Comparison of ENCODE assay signal across 34 mouse cellular contexts in the genomic region with DNA sequence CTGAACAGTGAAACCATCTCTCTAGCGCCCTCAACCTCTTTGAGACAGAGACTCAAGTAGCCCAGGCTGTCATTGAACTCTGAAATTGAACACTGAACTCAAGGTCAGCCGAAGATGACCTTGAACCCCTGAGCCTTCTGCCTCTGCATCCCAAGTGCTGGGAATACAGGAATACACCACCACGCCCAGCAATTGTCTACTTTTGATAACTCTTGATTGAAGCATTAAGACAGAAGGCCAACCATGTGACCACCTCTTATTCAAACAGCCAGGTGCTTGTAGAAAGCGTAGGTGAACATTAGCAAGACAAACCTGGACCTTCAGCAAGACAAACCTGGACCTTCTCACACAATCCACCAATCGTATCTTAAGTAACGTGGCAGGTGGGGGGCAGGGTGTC. TPM values are rescaled to one million over a fixed set of nuclear protein-coding genes. Genes with fewer than 3 reads are reported as not detected.
"Had no signal": no experiment of that assay in that cellular context is flagged by ENCODE, and none has a peak within 500 bp of the region (broad histone marks: within the 10 kb centered on the region; RNA-seq: fewer than 3 reads in every experiment).

No protein-coding gene starts in this region.

- H3K4me1 ChIP-seq: heart, embryonic 12.5 days; hindbrain, embryonic 13.5 days; hindbrain, embryonic 15.5 days; liver, embryonic 12.5 days had no signal

- DNase-seq: gastrocnemius, adult 2 months; gastrocnemius, postnatal 10 days; gastrocnemius, postnatal 25 days; heart, adult 18-20 months; heart, postnatal 10 days; heart, postnatal 4 days; kidney, adult 11 months; kidney, adult 2 months; kidney, adult 9 months; kidney, postnatal 14 days; kidney, postnatal 36 days; layer of hippocampus, adult 9-11 months; left cerebral cortex, postnatal 4 days; lung, adult 18-20 months had no signal

- H3K4me2 ChIP-seq: heart, embryonic 12.5 days; hindbrain, embryonic 13.5 days; hindbrain, embryonic 15.5 days; kidney, embryonic 15.5 days; limb, embryonic 13.5 days; limb, embryonic 15.5 days; liver, embryonic 12.5 days had no signal

- H3K9ac ChIP-seq: heart, embryonic 12.5 days; hindbrain, embryonic 13.5 days; hindbrain, embryonic 15.5 days; kidney, embryonic 15.5 days; limb, embryonic 13.5 days; limb, embryonic 15.5 days; liver, embryonic 12.5 days; liver, embryonic 14.5 days had no signal

- H3K4me3 ChIP-seq: gastrocnemius, adult 2 months; heart, embryonic 10.5 days; heart, embryonic 12.5 days; hindbrain, embryonic 13.5 days; hindbrain, embryonic 15.5 days; kidney, embryonic 15.5 days; limb, embryonic 13.5 days; limb, embryonic 15.5 days; liver, embryonic 12.5 days had no signal

- H3K27me3 ChIP-seq: hindbrain, embryonic 13.5 days; hindbrain, embryonic 15.5 days; limb, embryonic 15.5 days had no signal

- H3K36me3 ChIP-seq: heart, embryonic 10.5 days; heart, embryonic 12.5 days; hindbrain, embryonic 13.5 days; hindbrain, embryonic 15.5 days; kidney, embryonic 15.5 days; limb, embryonic 13.5 days; limb, embryonic 15.5 days; liver, embryonic 12.5 days had no signal

- ATAC-seq: intestine, embryonic 16.5 days; liver, embryonic 12.5 days had no signal

- H3K27ac ChIP-seq: gastrocnemius, adult 2 months; heart, embryonic 10.5 days; hindbrain, embryonic 13.5 days; hindbrain, embryonic 15.5 days; kidney, embryonic 15.5 days; kidney, postnatal 0 days; limb, embryonic 13.5 days; limb, embryonic 15.5 days; liver, embryonic 12.5 days; liver, embryonic 14.5 days had no signal

- H3K9me3 ChIP-seq: heart, embryonic 10.5 days; hindbrain, embryonic 13.5 days; hindbrain, embryonic 15.5 days; limb, embryonic 13.5 days; limb, embryonic 15.5 days; liver, embryonic 12.5 days had no signal

RNA-seq across cellular contexts. Expression of a gene that starts 18.8 kb away (rescaled TPM):
- total RNA-seq: gastrocnemius, postnatal 10 days; heart, postnatal 10 days; heart, postnatal 4 days; left cerebral cortex, postnatal 4 days; liver, adult 2 months had no signal
- polyA plus RNA-seq: heart, embryonic 12.5 days; heart, embryonic 14.5 days; heart, embryonic 16.5 days; limb, embryonic 11.5 days; liver, adult 2 months; liver, embryonic 14.5 days; liver, embryonic 16.5 days had no signal

RNA-seq across cellular contexts. Expression of a gene that starts 36.9 kb away (rescaled TPM):
- total RNA-seq: gastrocnemius, adult 2 months; gastrocnemius, postnatal 10 days; gastrocnemius, postnatal 25 days; left cerebral cortex, adult 8-10 months; left cerebral cortex, postnatal 10 days; left cerebral cortex, postnatal 25 days; left cerebral cortex, postnatal 4 days; liver, adult 2 months had no signal
- polyA plus RNA-seq: gonadal fat pad, adult 2 months; heart, embryonic 12.5 days; heart, embryonic 14.5 days; kidney, adult 2 months; kidney, postnatal 0 days; liver, adult 2 months; liver, embryonic 12.5 days; liver, embryonic 16.5 days had no signal
